Mouse (Mus musculus): ENCODE data around the gene Tnni3. TPM values are rescaled to one million over a fixed set of nuclear protein-coding genes. Genes with fewer than 3 reads are reported as not detected.
"Not testable (repeated sequence)": the region's sequence is repeated elsewhere in the genome, so short reads cannot be mapped to it uniquely, and the experiment has no call there.

The Tnni3 gene
- 1 to 10 TPM; 1.6 to 2.4 TPM for polyA plus RNA-seq (2017; shearing (Covaris generic))

GRCm38 (mm10) chr7:4524212-4524922 lies at the start of gene Tnni3:
Tnni3 (minus strand) TSS chr7:4524229.
- ATAC-seq, result peak; percentile 67

GRCm38 (mm10) chr7:4572361-4572760 lies 48.3 kb upstream of the Tnni3 start:
- not testable (repeated sequence) for ATAC-seq

- ATAC-seq, result no peak
These were observed 38.6 kb upstream of the Tnni3 start for GRCm38 (mm10) chr7:4562660-4563059.

GRCm38 (mm10) chr7:4557167-4557560 lies 33.1 kb upstream of the Tnni3 start:
- no peak for ATAC-seq

GRCm38 (mm10) chr7:4556256-4557166 lies 32.5 kb upstream of the Tnni3 start:
- peak; percentile 100 for ATAC-seq

GRCm38 (mm10) chr7:4547221-4547641 lies 23.2 kb upstream of the Tnni3 start, which contains the start of gene Syt5:
Syt5 (minus strand) TSS chr7:4547541.
- ATAC-seq, result no peak

- ATAC-seq, result no peak
These were observed 22.6 kb upstream of the Tnni3 start for GRCm38 (mm10) chr7:4546591-4547131.

- ATAC-seq, result no peak
These were observed 22.0 kb upstream of the Tnni3 start for GRCm38 (mm10) chr7:4546050-4546449.

- ATAC-seq, result no peak
These were observed 18.0 kb upstream of the Tnni3 start for GRCm38 (mm10) chr7:4542013-4542412.

GRCm38 (mm10) chr7:4541344-4541743 lies 17.3 kb upstream of the Tnni3 start:
- ATAC-seq, result no peak

GRCm38 (mm10) chr7:4539019-4539418 lies 15.0 kb upstream of the Tnni3 start:
- ATAC-seq, result no peak

- ATAC-seq, result no peak
These were observed 13.2 kb upstream of the Tnni3 start for GRCm38 (mm10) chr7:4537181-4537580.

- ATAC-seq, result no peak
These were observed 12.3 kb upstream of the Tnni3 start for GRCm38 (mm10) chr7:4536369-4536768.

GRCm38 (mm10) chr7:4532005-4532729 lies 8.1 kb upstream of the Tnni3 start, which contains the start of gene Dnaaf3:
Dnaaf3 (minus strand) TSS chr7:4532453.
- no peak for ATAC-seq

- not testable (repeated sequence) for ATAC-seq
These were observed 6.1 kb upstream of the Tnni3 start for GRCm38 (mm10) chr7:4530166-4530565.

GRCm38 (mm10) chr7:4527302-4527689 lies 3.3 kb upstream of the Tnni3 start:
- ATAC-seq, result no peak

- peak; percentile 97 for ATAC-seq
These were observed 2.6 kb upstream of the Tnni3 start for GRCm38 (mm10) chr7:4526341-4527301.

- ATAC-seq, result no peak
These were observed 561 bp downstream of the Tnni3 start for GRCm38 (mm10) chr7:4523205-4524130.

GRCm38 (mm10) chr7:4522292-4522691 lies 1.7 kb downstream of the Tnni3 start:
- no peak for ATAC-seq
